Mouse (Mus musculus) liver, postnatal 0 days (tissue): ENCODE data around the gene Tcap. TPM values are rescaled to one million over a fixed set of nuclear protein-coding genes. Genes with fewer than 3 reads are reported as not detected.

ENCODE experiments used
- ATAC-seq: fragments of 200-750 bp; cut with Nextera tagmentation; 2 replicates; pipeline ENCODE4 v1.8.0; 2017; ENCODE audit warnings: mild to moderate bottlenecking, moderate library complexity
- DNase-seq: peaks from one replicate; pipeline ENCODE4 v3.0.0-alpha.2; 2016
- H3K27ac ChIP-seq: fragments of 300-500 bp; sonication (generic); 2 replicates; pipeline ENCODE4 v1.5.1; 2014; ENCODE audit warnings: antibody characterized with exemption, moderate library complexity, mild to moderate bottlenecking, low read depth
- H3K27me3 ChIP-seq: fragments of 300-500 bp; sonication (generic); 2 replicates; pipeline ENCODE4 v1.6.1; 2014; ENCODE audit warnings: low read length, control low read depth, mixed read lengths; ENCODE audit not compliant: insufficient read depth
- H3K36me3 ChIP-seq: fragments of 300-500 bp; sonication (generic); replicated peaks from 2 replicates; pipeline ENCODE4 v1.6.1; 2014; ENCODE audit warnings: mild to moderate bottlenecking, control low read depth, low read length, moderate library complexity, mixed read lengths; ENCODE audit not compliant: insufficient read depth
- H3K4me1 ChIP-seq: fragments of 300-500 bp; sonication (generic); 2 replicates; pipeline ENCODE4 v1.6.1; 2014; ENCODE audit warnings: antibody characterized with exemption, mild to moderate bottlenecking, control low read depth; ENCODE audit not compliant: insufficient read depth
- H3K4me2 ChIP-seq: fragments of 300-500 bp; sonication (generic); 2 replicates; pipeline ENCODE4 v1.6.1; 2014; ENCODE audit warnings: low read depth, mild to moderate bottlenecking, low read length, moderate library complexity, mixed read lengths
- H3K4me3 ChIP-seq: fragments of 300-500 bp; sonication (generic); 2 replicates; pipeline ENCODE4 v1.5.1; 2014; ENCODE audit warnings: low read depth, low read length
- H3K9ac ChIP-seq: fragments of 300-500 bp; sonication (generic); replicated peaks from 2 replicates; pipeline ENCODE4 v1.6.1; 2014; ENCODE audit warnings: mild to moderate bottlenecking, moderate library complexity
- H3K9me3 ChIP-seq: fragments of 300-500 bp; sonication (generic); 2 replicates; pipeline ENCODE4 v1.6.1; 2016; ENCODE audit warnings: mild to moderate bottlenecking, control low read depth, low read length, mixed read lengths
- CTCF ChIP-seq: sonication (generic); IDR thresholded peaks from 2 replicates; pipeline ENCODE4 v1.5.1; 2016; ENCODE audit warnings: antibody characterized with exemption, low read depth
- EP300 ChIP-seq: IDR thresholded peaks from 2 replicates; pipeline ENCODE4 v1.6.1; 2016; ENCODE audit warnings: antibody characterized with exemption, low read depth, mild to moderate bottlenecking
- WGBS: fragments of 180-500 bp; shearing (Covaris S2); extraction: QIAGEN DNeasy Blood & Tissue Kit; methylation state at CpG from one replicate; pipeline ENCODE4 v1.1.7; 2014; ENCODE audit not compliant: insufficient replicate concordance; 5-methylcytosine and 5-hydroxymethylcytosine counted together
- polyA plus RNA-seq: library from polyadenylated mRNA; unstranded; fragments of >200 nt; fragmentation: Nextera tagmentation; extraction: Ambion mirVana; gene quantifications from 2 replicates; pipeline ENCODE4 v1.2.1, GENCODE M21; 2015

Gene Tcap
- polyA plus RNA-seq, 1 experiment from 2014 or later = 0.26 TPM

GRCm38 (mm10) chr11:98409341-98409822 is 25.8 kb downstream of the Tcap start:
- WGBS = 7% methylated on average over 10 of the region's 10 CpGs
- Histone ChIP-seq H3K4me3 (no peak overlapping the region), H3K9ac (no peak overlapping the region; the same call in 1 of the 2 replicates), H3K27ac (no peak overlapping the region), H3K4me2 (no peak overlapping the region), H3K36me3 (no peaks in the 10 kb centered on the region), H3K27me3 (peaks cover 35% of the 10 kb centered on the region), H3K4me1 (no peaks in the 10 kb centered on the region; the same call in none of the 2 replicates), H3K9me3 (no peaks in the 10 kb centered on the region)
- ATAC-seq (no peak), DNase-seq (no peak)
- TF ChIP-seq EP300 (no peak), CTCF (no peak)

GRCm38 (mm10) chr11:98412273-98412796 is 28.7 kb downstream of the Tcap start, which contains the start of gene Erbb2:
Erbb2 (plus strand) TSS chr11:98412470.
- Histone ChIP-seq H3K36me3 (no peaks in the 10 kb centered on the region), H3K4me3 (peak within 1 kb of the TSS; percentile 58), H3K27ac (peak within 1 kb of the TSS; percentile 39; the same call in 1 of the 2 replicates), H3K9ac (peak within 1 kb of the TSS; percentile 65), H3K27me3 (peaks cover 39% of the 10 kb centered on the region), H3K4me1 (no peaks in the 10 kb centered on the region; the same call in none of the 2 replicates), H3K9me3 (no peaks in the 10 kb centered on the region), H3K4me2 (peak within 1 kb of the TSS; percentile 75)
- no peak for TF ChIP-seq CTCF
- TF ChIP-seq EP300 = no peak
- ATAC-seq = peak; percentile 81
- peak; percentile 72 for DNase-seq
- WGBS = 1% methylated on average over 32 of the region's 49 CpGs

- WGBS = 1% methylated on average over 39 of the region's 40 CpGs
- no peak for DNase-seq
These were observed 29.2 kb downstream of the Tcap start for GRCm38 (mm10) chr11:98412797-98413301.

GRCm38 (mm10) chr11:98413731-98414130 is 30.1 kb downstream of the Tcap start:
- TF ChIP-seq CTCF (no peak), EP300 (no peak)
- peak overlapping the region; percentile 75 for H3K4me2 ChIP-seq
- H3K4me1 ChIP-seq = no peaks in the 10 kb centered on the region; the same call in none of the 2 replicates
- H3K9ac ChIP-seq = no peak overlapping the region
- no peaks in the 10 kb centered on the region for H3K36me3 ChIP-seq
- DNase-seq (no peak), ATAC-seq (no peak)
- H3K27ac ChIP-seq = no peak overlapping the region
- no peaks in the 10 kb centered on the region for H3K9me3 ChIP-seq
- H3K4me3 ChIP-seq = no peak overlapping the region
- H3K27me3 ChIP-seq = peaks cover 39% of the 10 kb centered on the region
- 25% methylated on average over 7 of the region's 7 CpGs for WGBS

More at GRCm38 (mm10) chr11:98412797-98413301, 29.2 kb downstream of the Tcap start:
- Histone ChIP-seq H3K4me1 (no peaks in the 10 kb centered on the region; the same call in none of the 2 replicates), H3K27ac (peak overlapping the region; percentile 39; the same call in 1 of the 2 replicates), H3K27me3 (peaks cover 39% of the 10 kb centered on the region), H3K9ac (peak overlapping the region; percentile 65), H3K9me3 (no peaks in the 10 kb centered on the region), H3K4me2 (peak overlapping the region; percentile 75), H3K36me3 (no peaks in the 10 kb centered on the region), H3K4me3 (peak overlapping the region; percentile 58)
- peak; percentile 62; the same call in 1 of the 2 replicates for ATAC-seq
- TF ChIP-seq CTCF = no peak
- TF ChIP-seq EP300 = no peak

GRCm38 (mm10) chr11:98414162-98414561 is 30.6 kb downstream of the Tcap start:
- H3K4me2 ChIP-seq = peak overlapping the region; percentile 75; the same call in 1 of the 2 replicates
- TF ChIP-seq EP300 = no peak
- WGBS = 32% methylated on average over 2 of the region's 2 CpGs
- no peaks in the 10 kb centered on the region for H3K9me3 ChIP-seq
- peaks cover 39% of the 10 kb centered on the region for H3K27me3 ChIP-seq
- no peak overlapping the region for H3K27ac ChIP-seq
- H3K4me1 ChIP-seq = no peaks in the 10 kb centered on the region; the same call in none of the 2 replicates
- ATAC-seq = no peak
- H3K36me3 ChIP-seq = no peaks in the 10 kb centered on the region
- no peak for DNase-seq
- no peak overlapping the region for H3K9ac ChIP-seq
- H3K4me3 ChIP-seq = no peak overlapping the region

- Histone ChIP-seq H3K9ac (no peak overlapping the region), H3K9me3 (no peaks in the 10 kb centered on the region), H3K4me1 (no peaks in the 10 kb centered on the region; the same call in none of the 2 replicates), H3K4me2 (no peak overlapping the region), H3K27ac (no peak overlapping the region), H3K36me3 (no peaks in the 10 kb centered on the region), H3K27me3 (peaks cover 26% of the 10 kb centered on the region), H3K4me3 (no peak overlapping the region)
- ATAC-seq = no peak
- WGBS = 73% methylated on average over 1 of the region's 1 CpGs
- no peak for TF ChIP-seq CTCF
- TF ChIP-seq EP300 = no peak
- no peak for DNase-seq
These were observed 33.5 kb downstream of the Tcap start for GRCm38 (mm10) chr11:98417074-98417473.
